Mouse (Mus musculus): ENCODE data around the gene Ebf1. TPM values are rescaled to one million over a fixed set of nuclear protein-coding genes. Genes with fewer than 3 reads are reported as not detected.
A peak's percentile ranks its signal among the peaks of the same experiment; 100 is the strongest.

Gene Ebf1
- polyA plus RNA-seq, 1 experiment from 2014 or later: 8.8 TPM

DNA sequence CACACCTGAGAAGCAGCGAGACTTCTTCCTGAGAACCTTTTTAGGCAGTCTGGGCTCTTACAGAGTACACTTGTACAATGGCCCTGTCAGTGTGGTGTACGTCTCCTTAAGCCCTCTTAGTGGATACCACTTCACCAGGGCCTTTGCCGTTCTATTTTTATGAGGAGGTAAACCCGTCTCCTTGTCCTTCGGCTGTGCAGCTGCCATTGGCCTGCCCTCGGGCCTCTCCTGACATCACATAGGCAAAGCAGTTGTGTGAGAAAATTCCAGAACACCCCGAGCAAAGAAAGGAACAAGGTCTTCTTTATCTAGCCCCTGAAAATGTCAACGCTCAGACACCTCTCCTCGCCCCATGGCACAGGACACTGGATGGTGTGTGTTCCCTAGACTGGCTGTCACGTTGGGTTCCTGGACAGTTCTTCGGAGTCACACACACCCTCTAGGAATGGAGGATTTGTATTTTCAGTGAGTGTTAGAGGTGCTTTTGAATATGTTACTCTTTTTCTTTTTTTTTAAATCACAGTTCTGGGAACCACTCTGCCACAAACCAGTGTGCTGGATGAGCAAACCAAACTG, 154.0 kb downstream of the Ebf1 start:
- no peak for TF ChIP-seq EP300 (IDR thresholded peaks at IDR 0.05)
- no peak for TF ChIP-seq CTCF (IDR thresholded peaks at IDR 0.05)
- no peak overlapping the region for H3K4me3 ChIP-seq (ENCODE audit: low read depth, low read length)
- no peaks in the 10 kb centered on the region for H3K27me3 ChIP-seq (replicated peaks; ENCODE audit: insufficient read depth, low read length)
- ATAC-seq (no peak), DNase-seq (ENCODE audit: low spot score) (no peak)
- H3K27ac ChIP-seq (ENCODE audit: low read length): no peak overlapping the region
- 57% methylated on average over 11 of the region's 11 CpGs for WGBS
- H3K4me2 ChIP-seq (replicated peaks; ENCODE audit: low read depth, low read length): no peak overlapping the region
- H3K9ac ChIP-seq (replicated peaks; ENCODE audit: low read depth): no peak overlapping the region
- no peaks in the 10 kb centered on the region for H3K4me1 ChIP-seq (ENCODE audit: insufficient read depth, low read depth, low read length)
- no peaks in the 10 kb centered on the region for H3K36me3 ChIP-seq (ENCODE audit: insufficient read depth, low read length)
- no peaks in the 10 kb centered on the region for H3K9me3 ChIP-seq (ENCODE audit: low read length)

DNA sequence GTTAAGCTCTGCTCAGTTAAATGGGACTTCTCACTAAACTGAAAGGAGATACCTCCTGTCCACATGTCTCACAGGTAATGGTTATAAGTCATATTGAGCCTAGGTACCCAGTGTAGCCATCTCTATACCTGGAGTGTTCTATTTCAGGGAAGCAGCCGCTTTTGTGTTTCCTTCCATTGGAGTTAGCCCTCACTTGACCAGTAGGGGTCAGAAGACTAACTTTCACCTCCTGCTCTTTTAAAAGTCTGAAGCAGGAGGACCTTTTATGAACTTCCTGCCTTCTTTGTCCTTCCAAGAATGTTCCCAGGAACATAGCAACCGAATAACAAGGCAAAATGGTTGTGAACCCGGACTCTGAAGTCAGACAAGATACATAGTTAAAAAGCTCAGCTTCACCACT, 157.3 kb downstream of the Ebf1 start:
- Histone ChIP-seq H3K4me2 (replicated peaks; ENCODE audit: low read depth, low read length) (no peak overlapping the region), H3K36me3 (ENCODE audit: insufficient read depth, low read length) (no peaks in the 10 kb centered on the region), H3K27me3 (replicated peaks; ENCODE audit: insufficient read depth, low read length) (no peaks in the 10 kb centered on the region), H3K27ac (ENCODE audit: low read length) (no peak overlapping the region), H3K9ac (replicated peaks; ENCODE audit: low read depth) (no peak overlapping the region), H3K4me3 (ENCODE audit: low read depth, low read length) (no peak overlapping the region), H3K4me1 (ENCODE audit: insufficient read depth, low read depth, low read length) (no peaks in the 10 kb centered on the region), H3K9me3 (ENCODE audit: low read length) (no peaks in the 10 kb centered on the region)
- TF ChIP-seq EP300 (IDR thresholded peaks at IDR 0.05) (no peak), CTCF (IDR thresholded peaks at IDR 0.05) (peak; percentile 60)
- ATAC-seq (no peak), DNase-seq (ENCODE audit: low spot score) (no peak)
- WGBS: 68% methylated on average over 3 of the region's 3 CpGs

DNA sequence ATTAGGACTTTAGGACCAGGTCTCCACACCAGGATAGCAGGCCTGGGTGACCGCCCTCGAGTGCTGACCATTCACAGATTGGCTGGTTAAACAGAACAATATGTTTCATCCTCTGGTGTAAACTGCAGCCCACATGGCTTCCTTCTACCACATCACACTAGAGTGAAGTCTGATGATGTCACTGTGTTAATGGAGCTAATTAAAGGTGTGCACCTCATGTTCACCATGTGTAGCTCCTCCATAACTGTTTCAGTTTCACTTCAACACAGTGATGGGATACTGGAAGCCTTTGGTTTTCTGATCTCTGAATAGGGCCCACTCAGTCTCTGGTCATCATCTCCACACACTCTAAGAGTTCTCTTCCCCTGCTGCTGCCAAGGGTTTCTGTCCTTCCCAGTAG, 158.4 kb downstream of the Ebf1 start:
- TF ChIP-seq CTCF (IDR thresholded peaks at IDR 0.05) (no peak), EP300 (IDR thresholded peaks at IDR 0.05) (no peak)
- ATAC-seq (no peak), DNase-seq (ENCODE audit: low spot score) (no peak)
- H3K4me2 ChIP-seq (replicated peaks; ENCODE audit: low read depth, low read length): no peak overlapping the region
- no peak overlapping the region for H3K27ac ChIP-seq (ENCODE audit: low read length)
- H3K4me1 ChIP-seq (ENCODE audit: insufficient read depth, low read depth, low read length): no peaks in the 10 kb centered on the region
- H3K36me3 ChIP-seq (ENCODE audit: insufficient read depth, low read length): no peaks in the 10 kb centered on the region
- H3K9me3 ChIP-seq (ENCODE audit: low read length): no peaks in the 10 kb centered on the region
- H3K9ac ChIP-seq (replicated peaks; ENCODE audit: low read depth): no peak overlapping the region
- H3K4me3 ChIP-seq (ENCODE audit: low read depth, low read length): no peak overlapping the region
- no peaks in the 10 kb centered on the region for H3K27me3 ChIP-seq (replicated peaks; ENCODE audit: insufficient read depth, low read length)
- 76% methylated on average over 2 of the region's 2 CpGs for WGBS

DNA sequence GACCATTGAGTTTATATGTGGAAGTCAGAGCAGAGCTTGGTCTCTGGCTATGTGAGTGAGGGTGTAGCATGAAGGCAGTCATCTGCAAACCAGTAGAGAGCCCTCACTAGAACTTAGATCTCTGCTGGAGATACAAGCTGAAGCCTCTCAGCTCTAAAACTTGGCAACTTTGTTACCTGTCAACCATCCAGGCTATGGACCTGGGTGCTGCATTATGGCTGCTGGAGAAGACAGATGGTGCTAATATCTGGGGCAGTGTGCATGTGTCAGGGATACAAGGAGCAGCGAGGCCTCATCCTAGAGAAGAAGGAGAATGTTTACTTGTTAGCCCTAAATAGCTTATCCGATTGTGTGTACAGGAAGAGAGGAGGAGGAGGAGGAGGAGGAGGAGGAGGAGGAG, 159.4 kb downstream of the Ebf1 start:
- H3K4me1 ChIP-seq (ENCODE audit: insufficient read depth, low read depth, low read length): no peaks in the 10 kb centered on the region
- no peak for ATAC-seq
- no peak overlapping the region for H3K4me2 ChIP-seq (replicated peaks; ENCODE audit: low read depth, low read length)
- 7% methylated on average over 1 of the region's 2 CpGs for WGBS
- TF ChIP-seq CTCF (IDR thresholded peaks at IDR 0.05) (no peak), EP300 (IDR thresholded peaks at IDR 0.05) (no peak)
- no peak for DNase-seq (ENCODE audit: low spot score)
- H3K9ac ChIP-seq (replicated peaks; ENCODE audit: low read depth): no peak overlapping the region
- H3K27ac ChIP-seq (ENCODE audit: low read length): no peak overlapping the region
- H3K27me3 ChIP-seq (replicated peaks; ENCODE audit: insufficient read depth, low read length): no peaks in the 10 kb centered on the region
- H3K36me3 ChIP-seq (ENCODE audit: insufficient read depth, low read length): no peaks in the 10 kb centered on the region
- H3K9me3 ChIP-seq (ENCODE audit: low read length): no peaks in the 10 kb centered on the region
- no peak overlapping the region for H3K4me3 ChIP-seq (ENCODE audit: low read depth, low read length)

DNA sequence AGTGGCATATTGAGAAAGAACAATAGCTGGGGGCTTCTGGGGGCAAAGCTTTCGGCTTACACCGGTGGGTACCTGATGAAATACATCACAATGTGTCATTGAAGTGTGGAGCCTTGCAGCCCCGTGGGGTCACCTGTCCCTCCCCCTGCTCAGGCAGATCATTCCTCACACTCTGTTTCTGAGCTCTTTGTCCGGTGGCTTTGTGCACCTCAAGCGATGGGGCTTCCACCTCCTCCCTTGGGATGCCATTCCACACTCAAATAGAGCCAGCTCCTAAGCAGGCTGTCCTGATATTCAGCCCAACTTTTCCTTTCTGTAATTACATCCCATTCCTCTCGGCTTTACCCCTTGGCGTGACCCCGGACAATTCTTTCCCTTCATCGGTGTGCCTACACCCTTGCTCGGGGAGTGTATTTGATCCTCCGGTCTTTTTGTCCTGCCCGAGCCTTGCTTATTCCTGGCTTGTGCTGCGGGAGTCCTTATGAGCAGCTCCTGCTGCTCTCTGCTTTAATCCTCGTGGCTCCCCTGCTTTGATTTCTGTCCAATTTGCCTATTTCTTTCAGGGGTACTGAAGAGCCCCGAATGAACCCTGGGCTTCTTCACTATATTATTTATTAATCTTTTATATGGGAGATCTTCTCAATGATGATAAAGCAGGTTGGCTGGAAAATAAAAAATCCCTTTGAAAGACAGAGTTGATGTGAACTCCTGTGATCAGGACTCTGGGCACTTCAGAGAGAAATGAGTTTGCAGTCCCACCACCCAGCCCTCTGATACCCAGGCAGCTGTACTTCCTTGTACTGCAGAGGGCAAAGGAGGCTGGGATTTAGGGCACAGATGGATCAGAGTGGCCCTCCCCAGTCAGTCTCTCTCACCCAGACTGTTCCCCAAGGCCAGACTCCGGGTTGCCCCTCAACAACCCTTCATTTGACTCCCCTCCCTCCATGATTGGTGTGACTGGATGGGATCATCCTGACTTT, 160.5 kb downstream of the Ebf1 start:
- Histone ChIP-seq H3K36me3 (ENCODE audit: insufficient read depth, low read length) (no peaks in the 10 kb centered on the region), H3K9me3 (ENCODE audit: low read length) (no peaks in the 10 kb centered on the region), H3K27ac (ENCODE audit: low read length) (no peak overlapping the region), H3K4me2 (replicated peaks; ENCODE audit: low read depth, low read length) (no peak overlapping the region), H3K4me3 (ENCODE audit: low read depth, low read length) (no peak overlapping the region), H3K4me1 (ENCODE audit: insufficient read depth, low read depth, low read length) (no peaks in the 10 kb centered on the region), H3K9ac (replicated peaks; ENCODE audit: low read depth) (no peak overlapping the region), H3K27me3 (replicated peaks; ENCODE audit: insufficient read depth, low read length) (no peaks in the 10 kb centered on the region)
- TF ChIP-seq EP300 (IDR thresholded peaks at IDR 0.05): no peak
- no peak for TF ChIP-seq CTCF (IDR thresholded peaks at IDR 0.05)
- 66% methylated on average over 16 of the region's 16 CpGs for WGBS
- DNase-seq (ENCODE audit: low spot score): no peak
- ATAC-seq: no peak

DNA sequence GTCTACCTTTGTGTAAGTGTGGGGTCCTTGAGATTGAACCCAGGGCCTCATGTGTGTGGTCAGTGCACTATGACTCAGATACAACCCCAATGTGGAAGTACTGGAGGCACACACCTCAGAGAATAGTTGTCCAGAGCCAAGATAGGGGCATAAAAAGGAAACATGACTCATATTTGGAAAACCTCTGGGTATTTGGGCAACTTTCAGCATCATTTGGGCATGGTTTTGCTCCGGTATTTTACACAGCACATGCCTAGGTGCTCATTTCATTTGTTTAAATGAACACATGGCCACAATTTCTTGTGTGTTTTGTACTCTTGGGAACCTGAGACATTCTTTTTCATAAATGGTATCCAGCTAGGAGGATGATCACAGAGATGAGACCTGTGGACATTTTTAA, 161.9 kb downstream of the Ebf1 start:
- 91% methylated on average over 1 of the region's 1 CpGs for WGBS
- H3K4me2 ChIP-seq (replicated peaks; ENCODE audit: low read depth, low read length): no peak overlapping the region
- H3K27ac ChIP-seq (ENCODE audit: low read length): no peak overlapping the region
- H3K9ac ChIP-seq (replicated peaks; ENCODE audit: low read depth): no peak overlapping the region
- H3K4me3 ChIP-seq (ENCODE audit: low read depth, low read length): no peak overlapping the region
- no peak for DNase-seq (ENCODE audit: low spot score)
- no peak for ATAC-seq
- H3K9me3 ChIP-seq (ENCODE audit: low read length): no peaks in the 10 kb centered on the region
- no peaks in the 10 kb centered on the region for H3K36me3 ChIP-seq (ENCODE audit: insufficient read depth, low read length)
- no peaks in the 10 kb centered on the region for H3K4me1 ChIP-seq (ENCODE audit: insufficient read depth, low read depth, low read length)
- TF ChIP-seq EP300 (IDR thresholded peaks at IDR 0.05) (no peak), CTCF (IDR thresholded peaks at IDR 0.05) (no peak)
- H3K27me3 ChIP-seq (replicated peaks; ENCODE audit: insufficient read depth, low read length): no peaks in the 10 kb centered on the region
